Mouse (Mus musculus) mesoderm, embryonic 11.5 days (tissue): ENCODE measurements around the gene Mrps15.
A peak's percentile ranks its signal among the peaks of the same experiment; 100 is the strongest.
"Not testable (repeated sequence)": the region's sequence is repeated elsewhere in the genome, so short reads cannot be mapped to it uniquely, and the experiment has no call there.

Experiments used
- DNase-seq: peaks from one replicate; pipeline ENCODE4 v3.0.0-alpha.2; 2012; ENCODE audit warnings: low read depth, low spot score

Gene Mrps15

GRCm38 (mm10) chr4:126077833-126078232, 31.1 kb downstream of the Mrps15 start:
- DNase-seq = no peak

- DNase-seq = no peak
Observed at GRCm38 (mm10) chr4:126079266-126079665, 32.5 kb downstream of the Mrps15 start.

GRCm38 (mm10) chr4:126081601-126082000, 34.9 kb downstream of the Mrps15 start:
- no peak for DNase-seq

GRCm38 (mm10) chr4:126083021-126083420, 36.3 kb downstream of the Mrps15 start:
- no peak for DNase-seq

- no peak for DNase-seq
Observed at GRCm38 (mm10) chr4:126084382-126084781, 37.7 kb downstream of the Mrps15 start.

- DNase-seq = peak; percentile 89
Observed at GRCm38 (mm10) chr4:126085996-126086576, 39.4 kb downstream of the Mrps15 start.

- DNase-seq = no peak
Observed at GRCm38 (mm10) chr4:126090101-126090847, 43.5 kb downstream of the Mrps15 start.

GRCm38 (mm10) chr4:126090848-126091124, 44.1 kb downstream of the Mrps15 start:
- DNase-seq = no peak

- DNase-seq = no peak
Observed at GRCm38 (mm10) chr4:126091873-126092272, 45.1 kb downstream of the Mrps15 start.

- DNase-seq = not testable (repeated sequence)
Observed at GRCm38 (mm10) chr4:126095622-126096430, 49.1 kb downstream of the Mrps15 start.

- peak; percentile 96 for DNase-seq
Observed at GRCm38 (mm10) chr4:126096464-126097111, 49.9 kb downstream of the Mrps15 start, which contains the start of gene Lsm10. Gene Lsm10 (plus strand): TSS chr4:126096623.

GRCm38 (mm10) chr4:126097711-126098253, 51.1 kb downstream of the Mrps15 start:
- DNase-seq = no peak

GRCm38 (mm10) chr4:126099365-126099764, 52.6 kb downstream of the Mrps15 start:
- no peak for DNase-seq

- DNase-seq = no peak
Observed at GRCm38 (mm10) chr4:126100764-126101163, 54.0 kb downstream of the Mrps15 start.

GRCm38 (mm10) chr4:126102061-126102841, 55.5 kb downstream of the Mrps15 start:
- no peak for DNase-seq

- peak; percentile 72 for DNase-seq
Observed at GRCm38 (mm10) chr4:126103057-126103581, 56.4 kb downstream of the Mrps15 start.

- DNase-seq = peak; percentile 98
Observed at GRCm38 (mm10) chr4:126103590-126104068, 56.9 kb downstream of the Mrps15 start, which contains the start of gene Stk40. Gene Stk40 (plus strand): TSS chr4:126103957.

GRCm38 (mm10) chr4:126104261-126105075, 57.7 kb downstream of the Mrps15 start:
- DNase-seq = no peak
